Mouse (Mus musculus) heart, adult 2 months (tissue): Measurements from ENCODE around the gene Schip1. TPM values are rescaled to one million over a fixed set of nuclear protein-coding genes. Genes with fewer than 3 reads are reported as not detected.

Source experiments
- DNase-seq, 2 experiments: peaks; one replicate each; pipeline ENCODE4 v3.0.0; 2021
- H3K27ac ChIP-seq: fragments of 200-600 bp; 2 replicates; pipeline ENCODE4 v1.8.1; 2022
- H3K27me3 ChIP-seq: fragments of 200-500 bp; 2 replicates; pipeline ENCODE4 v1.6.1; 2012; ENCODE audit warnings: mild to moderate bottlenecking, low read length, inconsistent platforms, mixed read lengths; ENCODE audit not compliant: control insufficient read depth, insufficient read depth
- H3K36me3 ChIP-seq: fragments of 200-500 bp; 2 replicates; pipeline ENCODE4 v1.6.1; 2012; ENCODE audit warnings: low read length, inconsistent platforms; ENCODE audit not compliant: control insufficient read depth, insufficient read depth
- H3K4me1 ChIP-seq: fragments of 200-500 bp; 2 replicates; pipeline ENCODE4 v1.6.1; 2011; ENCODE audit warnings: low read length; ENCODE audit not compliant: control insufficient read depth, insufficient read depth
- H3K4me3 ChIP-seq: fragments of 200-600 bp; 2 replicates; pipeline ENCODE4 v1.8.1; 2022
- H3K79me2 ChIP-seq: fragments of 200-500 bp; replicated peaks from 2 replicates; pipeline ENCODE4 v1.6.1; 2012; ENCODE audit warnings: mild to moderate bottlenecking, inconsistent platforms, low read length, moderate library complexity, mixed read lengths; ENCODE audit not compliant: control insufficient read depth, insufficient read depth
- H3K9ac ChIP-seq: fragments of 200-500 bp; 2 replicates; pipeline ENCODE4 v1.6.1; 2012; ENCODE audit warnings: low read depth, mild to moderate bottlenecking, control low read depth, inconsistent platforms, low read length, mixed read lengths
- CTCF ChIP-seq: fragments of 200-600 bp; IDR thresholded peaks from 2 replicates; pipeline ENCODE4 v1.8.1; 2022; ENCODE audit warnings: antibody characterized with exemption, mild to moderate bottlenecking, moderate library complexity
- EP300 ChIP-seq: fragments of 200-500 bp; IDR thresholded peaks from 2 replicates; pipeline ENCODE4 v1.6.1; 2011; ENCODE audit warnings: low read depth, low read length, control low read depth; ENCODE audit not compliant: insufficient read depth
- POLR2A ChIP-seq: fragments of 200-500 bp; IDR thresholded peaks from 2 replicates; pipeline ENCODE4 v1.6.1; 2011; ENCODE audit warnings: mild to moderate bottlenecking, low read depth, low read length, control low read depth; ENCODE audit not compliant: insufficient read depth
- WGBS: fragments of 180-500 bp; shearing (Covaris S2); methylation state at CpG from one replicate; pipeline ENCODE4 v1.1.7; 2018; 5-methylcytosine and 5-hydroxymethylcytosine counted together
- intact Hi-C: fragments of 180-260 bp; cut with DNase I; formaldehyde crosslinking; loops from one replicate; pipeline ENCODE4 v1.15.1; 2025
- polyA plus RNA-seq: library from polyadenylated mRNA; depleted of rRNA; stranded (reverse); fragments of >200 nt; gene quantifications from 2 replicates; pipeline ENCODE4 v1.2.3, GENCODE M21; 2012; rRNA removed
- total RNA-seq, 2 experiments: library from RNA; stranded (reverse); gene quantifications; 2 replicates each; pipeline ENCODE4 v1.2.3; 2021

Schip1 gene
- total and polyA plus RNA-seq, 3 experiments = 44.3 to 181 (median 163) TPM

DNA sequence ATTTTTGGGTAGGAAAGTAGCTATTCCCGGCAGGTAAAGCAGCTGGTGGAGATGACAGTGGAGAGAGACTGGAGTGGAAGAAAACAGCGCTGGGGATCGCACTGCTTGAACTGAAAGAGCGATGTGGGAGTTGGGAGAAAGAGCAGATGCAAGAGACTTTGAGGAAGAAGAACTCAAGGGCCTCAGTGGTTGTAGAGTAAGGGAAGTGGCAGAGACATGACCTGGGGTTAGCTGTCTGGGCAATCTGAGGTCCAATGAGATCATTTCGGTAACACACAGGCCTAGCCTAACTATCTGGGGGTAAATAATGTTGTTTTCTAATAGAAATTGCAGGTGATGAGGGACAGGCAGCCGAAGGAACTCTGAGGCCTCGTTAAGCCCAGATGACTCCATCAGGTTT lies 601.8 kb downstream of the Schip1 start:
- WGBS = 86% methylated on average over 7 of the region's 7 CpGs
- TF ChIP-seq CTCF (no peak), EP300 (no peak), POLR2A (no peak)
- Histone ChIP-seq H3K36me3 (no peaks in the 10 kb centered on the region), H3K79me2 (no peaks in the 10 kb centered on the region), H3K27ac (no peak overlapping the region), H3K4me3 (no peak overlapping the region), H3K9ac (no peak overlapping the region), H3K4me1 (no peaks in the 10 kb centered on the region), H3K27me3 (no peaks in the 10 kb centered on the region)
- intact Hi-C loops = no loop called here
- DNase-seq = no peak

- H3K4me1 ChIP-seq = no peaks in the 10 kb centered on the region
- DNase-seq = no peak
- H3K36me3 ChIP-seq = no peaks in the 10 kb centered on the region
- 98% methylated on average over 1 of the region's 1 CpGs for WGBS
- TF ChIP-seq CTCF = no peak
- TF ChIP-seq POLR2A = no peak
- no peak for TF ChIP-seq EP300
- no peaks in the 10 kb centered on the region for H3K79me2 ChIP-seq
- no peak overlapping the region for H3K9ac ChIP-seq
- H3K27me3 ChIP-seq = no peaks in the 10 kb centered on the region
- H3K4me3 ChIP-seq = no peak overlapping the region
- no peak overlapping the region for H3K27ac ChIP-seq
- intact Hi-C loops = no loop called here
These were observed 603.2 kb downstream of the Schip1 start for GRCm38 (mm10) chr3:68667852-68668251.

DNA sequence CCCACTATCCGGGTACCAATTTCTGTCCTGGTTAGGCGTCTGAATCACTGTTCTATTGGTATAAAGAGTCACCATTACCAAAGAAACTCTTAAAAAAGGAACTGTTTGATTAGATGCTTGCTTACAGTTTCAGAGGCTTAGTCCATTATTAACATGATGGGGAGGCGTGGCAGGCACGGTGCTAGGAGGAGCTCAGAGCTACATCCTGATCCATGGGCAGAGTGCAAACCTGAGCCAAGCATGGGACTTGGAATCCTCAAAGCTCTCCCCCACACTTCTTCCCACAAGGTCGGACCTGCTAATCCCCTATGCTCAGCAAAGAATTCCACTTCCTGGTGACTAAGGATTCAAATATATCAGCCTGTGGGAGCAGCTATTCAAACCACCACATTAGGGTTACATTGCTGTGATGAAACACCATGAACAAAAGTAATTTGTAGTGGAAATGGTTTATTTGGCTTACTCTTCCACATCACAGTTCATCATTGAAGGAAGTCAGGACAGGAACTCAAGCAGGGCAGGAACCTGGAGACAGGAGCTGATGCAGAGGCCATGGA lies 604.9 kb downstream of the Schip1 start:
- H3K9ac ChIP-seq = no peak overlapping the region
- H3K36me3 ChIP-seq = no peaks in the 10 kb centered on the region
- no peaks in the 10 kb centered on the region for H3K27me3 ChIP-seq
- 76% methylated on average over 5 of the region's 5 CpGs for WGBS
- no peaks in the 10 kb centered on the region for H3K4me1 ChIP-seq
- intact Hi-C loops = no loop called here
- DNase-seq = no peak
- H3K4me3 ChIP-seq = no peak overlapping the region
- no peak for TF ChIP-seq EP300
- no peak for TF ChIP-seq POLR2A
- no peak for TF ChIP-seq CTCF
- H3K27ac ChIP-seq = no peak overlapping the region
- no peaks in the 10 kb centered on the region for H3K79me2 ChIP-seq

GRCm38 (mm10) chr3:68674721-68675120 lies 610.1 kb downstream of the Schip1 start:
- no peak for DNase-seq
- H3K4me3 ChIP-seq = no peak overlapping the region
- 94% methylated on average over 2 of the region's 2 CpGs for WGBS
- no peak for TF ChIP-seq CTCF
- no peak for TF ChIP-seq EP300
- TF ChIP-seq POLR2A = no peak
- no peak overlapping the region for H3K27ac ChIP-seq
- no peaks in the 10 kb centered on the region for H3K27me3 ChIP-seq
- H3K79me2 ChIP-seq = no peaks in the 10 kb centered on the region
- H3K4me1 ChIP-seq = peaks cover 2% of the 10 kb centered on the region
- H3K9ac ChIP-seq = no peak overlapping the region
- H3K36me3 ChIP-seq = no peaks in the 10 kb centered on the region
- intact Hi-C loops = no loop called here

- Histone ChIP-seq H3K27ac (no peak overlapping the region), H3K4me1 (peaks cover 2% of the 10 kb centered on the region), H3K36me3 (no peaks in the 10 kb centered on the region), H3K4me3 (no peak overlapping the region), H3K27me3 (no peaks in the 10 kb centered on the region), H3K79me2 (no peaks in the 10 kb centered on the region), H3K9ac (no peak overlapping the region)
- intact Hi-C loops = no loop called here
- WGBS = 83% methylated on average over 12 of the region's 12 CpGs
- DNase-seq = no peak
- TF ChIP-seq EP300 = no peak
- TF ChIP-seq CTCF = no peak
- TF ChIP-seq POLR2A = no peak
These were observed 610.7 kb downstream of the Schip1 start for GRCm38 (mm10) chr3:68675216-68675835.

Other genes starting within 250 kb of the Schip1 start
- gene Iqcj, start 172.6 kb upstream of the Schip1 start, total RNA-seq = not detected
- not detected in 2 replicates for gene Iqcj, start 172.6 kb upstream of the Schip1 start, polyA plus RNA-seq
- gene Iqschfp, start 172.6 kb upstream of the Schip1 start, total RNA-seq = not detected
- not detected in 2 replicates for gene Iqschfp, start 172.6 kb upstream of the Schip1 start, polyA plus RNA-seq